Mouse (Mus musculus) gastrocnemius, adult 2 months (tissue): ENCODE measurements at regions not wholly inside any gene's neighbourhood (a gene's known extent, or its start where the extent isn't known, plus 50 kb on each side); places are given as distances from the start of the nearest gene placed in this dataset.

Experiments used
- DNase-seq: peaks from one replicate; pipeline ENCODE4 v3.0.0; 2022
- H3K27ac ChIP-seq: fragments of 200-600 bp; 2 replicates; pipeline ENCODE4 v1.8.1; 2022; ENCODE audit warnings: mild to moderate bottlenecking
- H3K4me3 ChIP-seq: fragments of 200-600 bp; 2 replicates; pipeline ENCODE4 v1.8.1; 2022; ENCODE audit warnings: mild to moderate bottlenecking, moderate library complexity
- CTCF ChIP-seq: fragments of 200-600 bp; IDR thresholded peaks from 2 replicates; pipeline ENCODE4 v1.8.1; 2022; ENCODE audit warnings: antibody characterized with exemption, mild to moderate bottlenecking, moderate library complexity
- intact Hi-C: fragments of 180-260 bp; cut with DNase I; formaldehyde crosslinking; loops from one replicate; pipeline ENCODE4 v1.15.1; 2025

GRCm38 (mm10) chr15:68811041-68811440, 2310.3 kb upstream of the Lrrc6 start:
- intact Hi-C loops = no loop called here
- TF ChIP-seq CTCF = no peak

GRCm38 (mm10) chr15:68810593-68810992, 2309.9 kb upstream of the Lrrc6 start:
- TF ChIP-seq CTCF = no peak
- H3K27ac ChIP-seq = no peak overlapping the region
- intact Hi-C loops = no loop called here

More at GRCm38 (mm10) chr15:68811041-68811440, 2310.3 kb upstream of the Lrrc6 start:
- Histone ChIP-seq H3K4me3 (no peak overlapping the region), H3K27ac (no peak overlapping the region)
- no peak for DNase-seq

DNA sequence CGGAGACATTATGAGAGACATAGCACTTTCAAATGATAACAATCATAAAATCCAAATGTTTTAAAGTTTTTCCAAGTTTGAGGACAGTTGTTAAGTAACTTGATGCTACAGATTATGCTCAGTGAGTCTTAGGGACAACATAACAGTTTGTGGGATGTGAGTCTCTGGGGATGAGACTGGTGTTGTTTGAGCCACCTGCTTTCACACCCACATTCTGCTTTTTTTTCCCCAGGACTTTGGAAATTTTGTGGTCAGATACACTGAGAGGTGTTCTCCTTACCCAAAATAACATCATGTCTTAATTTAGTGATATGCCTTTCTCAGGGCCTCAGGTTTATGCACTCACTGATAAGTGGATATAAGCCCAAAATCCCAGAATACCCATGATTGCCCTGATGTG, 2307.5 kb upstream of the Lrrc6 start:
- no peak overlapping the region for H3K27ac ChIP-seq
- no peak for TF ChIP-seq CTCF
- intact Hi-C loops = no loop called here

More at GRCm38 (mm10) chr15:68810593-68810992, 2309.9 kb upstream of the Lrrc6 start:
- H3K4me3 ChIP-seq = no peak overlapping the region
- no peak for DNase-seq

DNA sequence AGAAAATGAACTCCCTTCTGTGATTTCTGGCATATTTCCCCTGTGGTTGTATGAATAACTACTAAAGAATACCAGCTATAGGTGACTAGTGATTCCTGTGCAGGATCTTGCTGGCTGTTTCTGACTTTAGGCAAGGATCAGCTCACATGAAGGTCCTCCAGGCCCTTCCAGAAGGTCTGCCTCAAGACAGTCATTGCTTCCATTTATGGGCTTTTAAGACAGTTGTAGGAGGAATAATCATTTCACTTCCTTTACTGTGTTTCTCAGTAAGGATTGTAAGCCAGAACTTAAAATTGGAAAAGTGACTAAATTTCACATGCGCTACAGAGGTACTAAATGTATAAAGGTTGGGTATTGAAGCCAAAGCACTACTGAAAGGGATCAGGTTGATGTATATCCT, 2303.5 kb upstream of the Lrrc6 start:
- intact Hi-C loops = no loop called here
- Histone ChIP-seq H3K27ac (no peak overlapping the region), H3K4me3 (no peak overlapping the region)
- no peak for DNase-seq
- TF ChIP-seq CTCF = no peak

More for the DNA sequence above, 2307.5 kb upstream of the Lrrc6 start:
- H3K4me3 ChIP-seq = no peak overlapping the region
- DNase-seq = no peak

GRCm38 (mm10) chr15:68801763-68802162, 2301.1 kb upstream of the Lrrc6 start:
- DNase-seq = no peak
- Histone ChIP-seq H3K27ac (no peak overlapping the region), H3K4me3 (no peak overlapping the region)
- intact Hi-C loops = no loop called here
- TF ChIP-seq CTCF = no peak

- Histone ChIP-seq H3K27ac (no peak overlapping the region), H3K4me3 (no peak overlapping the region)
- TF ChIP-seq CTCF = no peak
- intact Hi-C loops = no loop called here
- DNase-seq = no peak
Observed at GRCm38 (mm10) chr15:68797406-68797805, 2296.7 kb upstream of the Lrrc6 start.

- TF ChIP-seq CTCF = no peak
- DNase-seq = no peak
- intact Hi-C loops = no loop called here
- no peak overlapping the region for H3K4me3 ChIP-seq
- H3K27ac ChIP-seq = no peak overlapping the region
Observed at GRCm38 (mm10) chr15:68795239-68795960, 2294.7 kb upstream of the Lrrc6 start.

- no peak for DNase-seq
- TF ChIP-seq CTCF = no peak
- no peak overlapping the region for H3K4me3 ChIP-seq
- H3K27ac ChIP-seq = no peak overlapping the region
- intact Hi-C loops = no loop called here
Observed at GRCm38 (mm10) chr15:68759948-68760347, 2259.2 kb upstream of the Lrrc6 start.

DNA sequence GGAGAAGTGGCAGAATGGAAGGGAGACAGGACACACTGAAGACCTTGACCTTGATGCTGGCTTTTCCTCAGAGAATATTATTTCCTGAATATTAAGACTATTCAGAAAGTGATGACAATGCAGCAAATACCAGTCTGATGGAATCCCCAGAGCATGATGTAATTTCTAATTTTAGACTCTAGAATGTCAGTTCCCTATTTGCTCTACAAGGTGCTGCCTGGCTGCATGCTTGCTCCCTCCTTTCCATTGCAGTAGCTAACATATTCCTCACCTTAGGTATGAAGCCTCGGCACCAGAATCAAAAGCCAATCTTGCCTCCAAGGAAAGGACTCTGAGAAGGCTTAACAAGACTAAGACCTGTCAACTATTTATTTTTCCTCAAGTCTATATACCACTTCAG, 2254.5 kb upstream of the Lrrc6 start:
- no peak for DNase-seq
- no peak overlapping the region for H3K27ac ChIP-seq
- H3K4me3 ChIP-seq = no peak overlapping the region
- intact Hi-C loops = no loop called here
- TF ChIP-seq CTCF = no peak

DNA sequence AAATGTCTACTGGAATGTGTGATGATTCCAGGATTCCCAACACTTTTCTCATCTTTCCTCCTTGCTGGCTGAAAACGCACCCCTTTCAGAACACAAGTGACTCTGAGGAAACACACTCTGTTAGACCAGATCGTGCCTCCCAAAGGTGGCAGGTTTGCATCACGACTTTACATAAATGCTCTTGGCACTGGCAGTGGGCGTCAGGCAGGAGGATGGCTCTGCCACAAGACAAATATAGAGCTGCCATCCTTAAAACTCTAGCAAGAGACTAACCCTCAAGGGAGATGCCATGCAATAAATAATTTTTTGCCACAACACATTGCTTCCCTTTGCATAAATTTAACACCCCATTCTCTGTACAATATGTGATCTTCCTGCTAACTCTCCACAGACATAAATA, 2254.1 kb upstream of the Lrrc6 start:
- intact Hi-C loops = no loop called here
- H3K27ac ChIP-seq = no peak overlapping the region
- no peak for DNase-seq

DNA sequence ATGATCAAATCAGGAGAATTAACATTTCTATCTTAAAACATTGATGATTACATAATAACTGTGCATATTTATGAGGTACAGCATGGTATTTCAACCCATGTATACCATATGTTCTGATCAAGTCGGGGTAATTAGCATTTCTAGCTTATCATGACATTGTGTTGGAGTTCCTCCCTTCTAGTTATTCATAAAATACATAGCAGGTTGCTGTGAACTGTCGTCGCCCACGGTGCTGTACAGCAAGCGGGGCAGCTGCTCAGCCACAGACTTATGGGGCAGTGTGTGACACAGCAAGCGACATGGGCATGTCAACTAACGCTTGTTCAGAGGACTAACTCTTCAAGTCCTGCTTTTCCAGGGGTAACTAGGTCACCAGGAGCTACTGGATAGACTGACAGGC, 2238.6 kb upstream of the Lrrc6 start:
- Histone ChIP-seq H3K4me3 (no peak overlapping the region), H3K27ac (no peak overlapping the region)
- intact Hi-C loops = no loop called here
- TF ChIP-seq CTCF = no peak
- no peak for DNase-seq

More for the DNA sequence above, 2254.1 kb upstream of the Lrrc6 start:
- TF ChIP-seq CTCF = no peak
- no peak overlapping the region for H3K4me3 ChIP-seq

DNA sequence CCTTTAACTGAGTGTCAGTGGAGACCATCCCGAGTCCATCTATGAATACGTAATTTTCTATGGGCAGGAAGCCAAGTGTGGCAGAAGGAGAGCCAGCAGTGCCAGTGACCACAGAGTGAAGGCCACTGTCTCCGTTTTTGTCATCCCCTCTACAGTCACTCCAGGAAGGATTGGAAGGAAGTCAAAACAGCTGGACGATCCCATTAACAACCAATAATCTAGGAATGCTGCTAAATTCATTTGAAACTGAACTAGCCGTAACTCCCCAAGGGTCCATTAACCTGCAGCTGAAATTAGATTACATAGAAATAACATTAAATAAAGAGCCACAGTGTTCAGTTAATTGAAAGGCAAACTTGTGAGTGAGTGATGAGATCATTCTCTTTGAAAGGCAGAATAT, 2220.5 kb upstream of the Lrrc6 start:
- no peak for TF ChIP-seq CTCF

DNA sequence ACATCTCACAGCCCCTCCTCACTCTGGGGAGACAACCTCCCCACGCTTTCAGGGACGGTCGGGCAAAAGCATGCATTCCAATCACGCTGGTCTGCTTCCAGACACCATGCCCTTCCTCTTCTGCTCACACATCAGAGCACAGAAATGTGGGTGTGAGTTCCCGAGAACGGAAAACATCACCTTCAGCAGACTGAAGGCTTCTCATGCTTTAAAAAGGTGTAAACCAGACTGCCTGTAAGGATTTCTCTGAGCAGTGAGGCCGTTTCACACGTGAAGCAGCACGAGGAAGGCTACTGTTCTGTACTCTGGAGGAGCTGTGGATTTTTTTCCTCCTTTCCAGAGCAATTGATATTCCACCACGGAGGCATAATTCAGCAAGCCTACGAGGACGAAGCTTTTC, 2218.8 kb upstream of the Lrrc6 start:
- no peak overlapping the region for H3K4me3 ChIP-seq
- H3K27ac ChIP-seq = no peak overlapping the region
- TF ChIP-seq CTCF = no peak
- DNase-seq = no peak
- intact Hi-C loops = no loop called here

More for the DNA sequence above, 2220.5 kb upstream of the Lrrc6 start:
- H3K4me3 ChIP-seq = no peak overlapping the region
- intact Hi-C loops = no loop called here
- H3K27ac ChIP-seq = no peak overlapping the region
- DNase-seq = no peak

DNA sequence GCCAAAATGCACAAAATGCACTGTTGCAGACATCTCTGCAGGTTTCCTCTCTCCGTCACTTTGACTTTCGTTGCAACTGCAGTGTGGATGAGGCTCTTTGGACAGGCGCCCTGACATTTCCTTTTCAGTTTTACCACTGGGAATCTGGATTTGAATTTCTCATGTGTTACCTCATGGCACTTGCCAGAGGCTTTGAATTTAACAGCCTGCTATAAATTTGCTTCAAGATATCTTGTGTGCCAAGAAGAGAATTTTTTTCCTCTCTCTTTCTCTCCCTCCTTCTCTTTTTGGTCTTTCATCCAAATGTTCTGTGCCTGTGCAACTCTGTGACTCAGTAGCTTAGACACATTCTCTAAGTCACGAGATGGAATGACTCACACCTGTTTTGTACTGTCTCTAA, 2213.6 kb upstream of the Lrrc6 start:
- intact Hi-C loops = no loop called here
- no peak for DNase-seq
- Histone ChIP-seq H3K27ac (no peak overlapping the region), H3K4me3 (no peak overlapping the region)
- TF ChIP-seq CTCF = no peak
